Mouse (Mus musculus): ENCODE data around the gene Cadps. TPM values are rescaled to one million over a fixed set of nuclear protein-coding genes. Genes with fewer than 3 reads are reported as not detected.

Gene Cadps
- polyA plus RNA-seq, 1 experiment from 2014 or later = 5.0 TPM

- no peak overlapping the region for H3K4me3 ChIP-seq (ENCODE audit: low read depth, low read length)
- no peak overlapping the region for H3K9ac ChIP-seq (ENCODE audit: low read length)
- WGBS = 65% methylated on average over 7 of the region's 7 CpGs
- DNase-seq (ENCODE audit: low spot score) (no peak), ATAC-seq (replicated peaks; ENCODE audit: low FRiP score, low TSS enrichment, low read depth) (no peak)
- no peak overlapping the region for H3K4me2 ChIP-seq (ENCODE audit: low read length)
- H3K9me3 ChIP-seq (ENCODE audit: control insufficient read depth, low read length) = no peaks in the 10 kb centered on the region
- no peaks in the 10 kb centered on the region for H3K36me3 ChIP-seq (ENCODE audit: control insufficient read depth, insufficient read depth, low read length)
- H3K4me1 ChIP-seq (replicated peaks; ENCODE audit: control insufficient read depth, insufficient read depth, low read length) = no peaks in the 10 kb centered on the region
- H3K27ac ChIP-seq (ENCODE audit: low read depth) = no peak overlapping the region
- no peaks in the 10 kb centered on the region for H3K27me3 ChIP-seq (replicated peaks; ENCODE audit: control insufficient read depth, insufficient read depth, low read length)
These were observed 185.6 kb downstream of the Cadps start for GRCm38 (mm10) chr14:12637121-12637754.

GRCm38 (mm10) chr14:12624256-12625130, 198.4 kb downstream of the Cadps start:
- Histone ChIP-seq H3K9me3 (ENCODE audit: control insufficient read depth, low read length) (no peaks in the 10 kb centered on the region), H3K4me2 (ENCODE audit: low read length) (no peak overlapping the region), H3K9ac (ENCODE audit: low read length) (no peak overlapping the region), H3K27ac (ENCODE audit: low read depth) (no peak overlapping the region), H3K4me3 (ENCODE audit: low read depth, low read length) (no peak overlapping the region), H3K27me3 (replicated peaks; ENCODE audit: control insufficient read depth, insufficient read depth, low read length) (no peaks in the 10 kb centered on the region), H3K4me1 (replicated peaks; ENCODE audit: control insufficient read depth, insufficient read depth, low read length) (no peaks in the 10 kb centered on the region), H3K36me3 (ENCODE audit: control insufficient read depth, insufficient read depth, low read length) (no peaks in the 10 kb centered on the region)
- ATAC-seq (replicated peaks; ENCODE audit: low FRiP score, low TSS enrichment, low read depth) (no peak), DNase-seq (ENCODE audit: low spot score) (no peak)
- 80% methylated on average over 11 of the region's 11 CpGs for WGBS

GRCm38 (mm10) chr14:12607025-12607424, 215.9 kb downstream of the Cadps start:
- no peak for ATAC-seq (replicated peaks; ENCODE audit: low FRiP score, low TSS enrichment, low read depth)
- Histone ChIP-seq H3K9ac (ENCODE audit: low read length) (no peak overlapping the region), H3K36me3 (ENCODE audit: control insufficient read depth, insufficient read depth, low read length) (no peaks in the 10 kb centered on the region), H3K4me1 (replicated peaks; ENCODE audit: control insufficient read depth, insufficient read depth, low read length) (no peaks in the 10 kb centered on the region), H3K4me2 (ENCODE audit: low read length) (no peak overlapping the region), H3K9me3 (ENCODE audit: control insufficient read depth, low read length) (no peaks in the 10 kb centered on the region), H3K27me3 (replicated peaks; ENCODE audit: control insufficient read depth, insufficient read depth, low read length) (no peaks in the 10 kb centered on the region), H3K27ac (ENCODE audit: low read depth) (no peak overlapping the region), H3K4me3 (ENCODE audit: low read depth, low read length) (no peak overlapping the region)
- WGBS = 82% methylated on average over 4 of the region's 4 CpGs
- no peak for DNase-seq (ENCODE audit: low spot score)

DNA sequence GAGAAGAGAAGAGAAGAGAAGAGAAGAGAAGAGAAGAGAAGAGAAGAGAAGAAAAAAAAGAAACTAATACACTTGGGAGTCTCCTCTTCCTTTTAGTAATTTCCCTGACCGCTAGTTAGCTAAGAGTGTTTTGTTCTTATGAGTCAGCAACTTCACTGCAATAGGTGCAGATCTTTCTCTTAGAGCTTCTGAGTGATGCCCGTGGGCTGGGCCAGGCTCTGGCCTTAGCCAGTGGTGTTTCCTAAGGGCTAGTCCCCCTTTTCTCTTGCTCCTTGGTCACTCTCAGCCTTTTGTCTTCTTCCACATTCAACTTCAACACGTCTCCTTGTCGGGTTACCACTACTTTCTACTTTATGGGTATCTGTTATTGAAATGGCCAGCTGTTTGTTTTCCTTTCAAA, 216.7 kb downstream of the Cadps start:
- H3K27ac ChIP-seq (ENCODE audit: low read depth) = no peak overlapping the region
- 82% methylated on average over 4 of the region's 4 CpGs for WGBS

GRCm38 (mm10) chr14:12602080-12602479, 220.8 kb downstream of the Cadps start:
- Histone ChIP-seq H3K36me3 (ENCODE audit: control insufficient read depth, insufficient read depth, low read length) (no peaks in the 10 kb centered on the region), H3K27ac (ENCODE audit: low read depth) (no peak overlapping the region), H3K4me2 (ENCODE audit: low read length) (no peak overlapping the region), H3K4me3 (ENCODE audit: low read depth, low read length) (no peak overlapping the region), H3K4me1 (replicated peaks; ENCODE audit: control insufficient read depth, insufficient read depth, low read length) (no peaks in the 10 kb centered on the region), H3K9ac (ENCODE audit: low read length) (no peak overlapping the region), H3K27me3 (replicated peaks; ENCODE audit: control insufficient read depth, insufficient read depth, low read length) (no peaks in the 10 kb centered on the region), H3K9me3 (ENCODE audit: control insufficient read depth, low read length) (no peaks in the 10 kb centered on the region)
- DNase-seq (ENCODE audit: low spot score) (no peak), ATAC-seq (replicated peaks; ENCODE audit: low FRiP score, low TSS enrichment, low read depth) (no peak)
- 83% methylated on average over 2 of the region's 2 CpGs for whole genome bisulfite sequencing

More for the DNA sequence above, 216.7 kb downstream of the Cadps start:
- Histone ChIP-seq H3K4me3 (ENCODE audit: low read depth, low read length) (no peak overlapping the region), H3K27me3 (replicated peaks; ENCODE audit: control insufficient read depth, insufficient read depth, low read length) (no peaks in the 10 kb centered on the region), H3K36me3 (ENCODE audit: control insufficient read depth, insufficient read depth, low read length) (no peaks in the 10 kb centered on the region), H3K9ac (ENCODE audit: low read length) (no peak overlapping the region), H3K9me3 (ENCODE audit: control insufficient read depth, low read length) (no peaks in the 10 kb centered on the region), H3K4me1 (replicated peaks; ENCODE audit: control insufficient read depth, insufficient read depth, low read length) (no peaks in the 10 kb centered on the region), H3K4me2 (ENCODE audit: low read length) (no peak overlapping the region)
- ATAC-seq (replicated peaks; ENCODE audit: low FRiP score, low TSS enrichment, low read depth) = no peak
- DNase-seq (ENCODE audit: low spot score) = no peak

DNA sequence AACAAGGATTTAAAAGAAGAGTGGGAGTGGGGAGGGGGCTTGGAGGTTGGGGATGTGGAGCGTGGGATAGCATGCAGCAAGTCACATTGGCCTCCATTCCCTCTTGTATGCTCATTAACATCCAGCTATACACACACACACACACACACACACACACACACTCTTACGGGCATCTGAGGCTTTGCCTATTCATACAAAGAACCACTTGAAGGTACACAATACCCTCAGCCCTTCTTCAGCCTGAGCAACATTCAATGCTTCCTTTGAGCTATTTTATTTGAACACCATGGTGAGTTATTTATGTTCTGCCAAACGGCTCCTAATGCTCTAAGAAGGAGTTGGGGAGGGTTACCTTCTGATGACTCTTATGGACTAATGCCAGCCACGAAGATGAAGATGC, 227.6 kb downstream of the Cadps start:
- H3K4me3 ChIP-seq (ENCODE audit: low read depth, low read length) = no peak overlapping the region
- H3K4me1 ChIP-seq (replicated peaks; ENCODE audit: control insufficient read depth, insufficient read depth, low read length) = no peaks in the 10 kb centered on the region
- 58% methylated on average over 4 of the region's 4 CpGs for WGBS
- no peaks in the 10 kb centered on the region for H3K36me3 ChIP-seq (ENCODE audit: control insufficient read depth, insufficient read depth, low read length)
- H3K27me3 ChIP-seq (replicated peaks; ENCODE audit: control insufficient read depth, insufficient read depth, low read length) = no peaks in the 10 kb centered on the region
- ATAC-seq (replicated peaks; ENCODE audit: low FRiP score, low TSS enrichment, low read depth) (no peak), DNase-seq (ENCODE audit: low spot score) (no peak)
- no peak overlapping the region for H3K27ac ChIP-seq (ENCODE audit: low read depth)
- H3K4me2 ChIP-seq (ENCODE audit: low read length) = no peak overlapping the region
- H3K9ac ChIP-seq (ENCODE audit: low read length) = no peak overlapping the region
- H3K9me3 ChIP-seq (ENCODE audit: control insufficient read depth, low read length) = no peaks in the 10 kb centered on the region

- no peak for ATAC-seq (replicated peaks; ENCODE audit: low FRiP score, low TSS enrichment, low read depth)
- no peak overlapping the region for H3K9ac ChIP-seq (ENCODE audit: low read length)
- no peak overlapping the region for H3K4me2 ChIP-seq (ENCODE audit: low read length)
- no peaks in the 10 kb centered on the region for H3K4me1 ChIP-seq (replicated peaks; ENCODE audit: control insufficient read depth, insufficient read depth, low read length)
- DNase-seq (ENCODE audit: low spot score) = no peak
- no peak overlapping the region for H3K4me3 ChIP-seq (ENCODE audit: low read depth, low read length)
- WGBS = 76% methylated on average over 5 of the region's 5 CpGs
- H3K36me3 ChIP-seq (ENCODE audit: control insufficient read depth, insufficient read depth, low read length) = no peaks in the 10 kb centered on the region
- no peak overlapping the region for H3K27ac ChIP-seq (ENCODE audit: low read depth)
- no peaks in the 10 kb centered on the region for H3K27me3 ChIP-seq (replicated peaks; ENCODE audit: control insufficient read depth, insufficient read depth, low read length)
- no peaks in the 10 kb centered on the region for H3K9me3 ChIP-seq (ENCODE audit: control insufficient read depth, low read length)
These were observed 230.3 kb downstream of the Cadps start for GRCm38 (mm10) chr14:12592472-12593075.

DNA sequence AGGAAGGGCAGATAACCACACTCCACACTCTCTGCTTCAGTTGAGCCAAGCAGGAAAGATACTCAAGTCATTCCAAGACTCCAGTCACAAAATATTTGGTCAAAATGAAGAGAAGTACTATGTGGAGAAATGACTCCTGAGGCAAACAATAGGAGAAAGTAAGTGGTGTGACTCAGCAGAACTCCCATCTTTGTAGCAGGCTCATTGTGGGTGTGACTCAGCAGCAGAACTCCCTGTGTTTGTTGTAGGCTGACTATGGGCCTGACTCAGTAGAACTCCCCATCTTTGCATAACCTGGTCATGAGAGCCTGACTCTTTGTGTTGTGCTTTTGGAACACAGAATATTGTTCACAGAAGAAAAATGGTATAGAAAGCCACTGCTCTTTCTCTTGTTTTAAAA, 231.1 kb downstream of the Cadps start:
- Histone ChIP-seq H3K36me3 (ENCODE audit: control insufficient read depth, insufficient read depth, low read length) (no peaks in the 10 kb centered on the region), H3K4me1 (replicated peaks; ENCODE audit: control insufficient read depth, insufficient read depth, low read length) (no peaks in the 10 kb centered on the region), H3K9ac (ENCODE audit: low read length) (no peak overlapping the region), H3K4me3 (ENCODE audit: low read depth, low read length) (no peak overlapping the region), H3K27me3 (replicated peaks; ENCODE audit: control insufficient read depth, insufficient read depth, low read length) (no peaks in the 10 kb centered on the region), H3K4me2 (ENCODE audit: low read length) (no peak overlapping the region), H3K9me3 (ENCODE audit: control insufficient read depth, low read length) (no peaks in the 10 kb centered on the region), H3K27ac (ENCODE audit: low read depth) (no peak overlapping the region)
- DNase-seq (ENCODE audit: low spot score) (no peak), ATAC-seq (replicated peaks; ENCODE audit: low FRiP score, low TSS enrichment, low read depth) (no peak)

All from intestine, embryonic 14.5 days (tissue).